ENCODE assay signal across 21 mouse cellular contexts in the genomic region with DNA sequence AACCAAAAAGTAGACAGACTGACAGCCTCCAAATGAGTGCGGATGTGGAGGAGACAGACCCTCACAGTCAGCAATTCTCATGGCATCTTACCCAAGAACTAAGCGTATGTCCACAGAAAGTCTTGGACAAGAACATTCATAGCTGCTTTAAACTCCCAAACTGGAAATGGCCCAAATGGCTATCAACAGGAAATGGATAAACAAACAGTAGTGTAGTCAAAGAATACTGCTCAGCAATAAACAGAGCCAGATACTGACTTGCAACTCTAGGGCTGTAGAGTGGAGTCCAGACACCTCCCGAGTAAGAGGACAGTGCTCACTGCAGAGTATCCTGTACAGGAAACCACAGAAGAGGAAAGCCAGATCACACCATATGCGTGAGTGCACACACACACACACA. TPM values are rescaled to one million over a fixed set of nuclear protein-coding genes. Genes with fewer than 3 reads are reported as not detected.
DNase-seq lines count a peak whose midpoint lies in the region; ATAC-seq and TF ChIP-seq lines count a peak whose summit lies in the region.
"Had no signal": no experiment of that assay in that cellular context is flagged by ENCODE, and none has a peak within 500 bp of the region (broad histone marks: within the 10 kb centered on the region; RNA-seq: fewer than 3 reads in every experiment).

No protein-coding gene starts in this region.

- no peak overlapping the region for H3K4me2 ChIP-seq in heart, postnatal 0 days (ENCODE audit: low read depth, low read length)
- H3K4me2 ChIP-seq in lung, embryonic 14.5 days = no peak overlapping the region
- no peak overlapping the region for H3K4me2 ChIP-seq in liver, embryonic 16.5 days (ENCODE audit: low read depth, low read length)
- H3K4me2 ChIP-seq: embryonic facial prominence, embryonic 15.5 days; heart, embryonic 11.5 days; hindbrain, embryonic 15.5 days; limb, embryonic 12.5 days; midbrain, embryonic 11.5 days had no signal

- ATAC-seq in heart, postnatal 0 days (ENCODE audit: insufficient read depth, low read depth) = no peak
- no peak for ATAC-seq in lung, embryonic 14.5 days (ENCODE audit: insufficient read depth)
- ATAC-seq in liver, embryonic 16.5 days (ENCODE audit: low read depth) = peak; percentile 51
- ATAC-seq: forebrain, postnatal 0 days had no signal

- H3K9me3 ChIP-seq in heart, postnatal 0 days (replicated peaks; ENCODE audit: control insufficient read depth, low read length) = no peaks in the 10 kb centered on the region; the same call in 1 of the 2 replicates
- peaks cover 6% of the 10 kb centered on the region; the same call in 1 of the 2 replicates for H3K9me3 ChIP-seq in lung, embryonic 14.5 days (ENCODE audit: low read depth, low read length)
- H3K9me3 ChIP-seq in liver, embryonic 16.5 days (replicated peaks; ENCODE audit: control insufficient read depth, low read length) = no peaks in the 10 kb centered on the region
- H3K9me3 ChIP-seq: embryonic facial prominence, embryonic 15.5 days; hindbrain, embryonic 15.5 days had no signal

- 0 out of 2 replicates have a peak, but pooled peaks cover 6% of the 10 kb centered on the region for H3K4me1 ChIP-seq in heart, postnatal 0 days (ENCODE audit: control insufficient read depth, insufficient read depth)
- no peaks in the 10 kb centered on the region for H3K4me1 ChIP-seq in lung, embryonic 14.5 days (ENCODE audit: insufficient read depth)
- H3K4me1 ChIP-seq in liver, embryonic 16.5 days (ENCODE audit: control insufficient read depth, low read depth, low read length) = peaks cover 16% of the 10 kb centered on the region
- H3K4me1 ChIP-seq in small intestine, adult 2 months (ENCODE audit: control insufficient read depth, insufficient read depth, insufficient read length, low read length) = peaks cover 18% of the 10 kb centered on the region
- H3K4me1 ChIP-seq: hindbrain, embryonic 15.5 days had no signal

- no peak overlapping the region for H3K9ac ChIP-seq in heart, postnatal 0 days (replicated peaks; ENCODE audit: low read depth, low read length)
- no peak overlapping the region for H3K9ac ChIP-seq in lung, embryonic 14.5 days
- H3K9ac ChIP-seq in liver, embryonic 16.5 days (ENCODE audit: low read depth, low read length) = no peak overlapping the region
- H3K9ac ChIP-seq: embryonic facial prominence, embryonic 15.5 days; forebrain, postnatal 0 days; hindbrain, embryonic 15.5 days; limb, embryonic 12.5 days had no signal

- no peak for TF ChIP-seq CTCF in heart, postnatal 0 days (IDR thresholded peaks at IDR 0.05; ENCODE audit: low read depth)
- TF ChIP-seq CTCF in lung, embryonic 14.5 days (IDR thresholded peaks at IDR 0.05; ENCODE audit: low read depth) = no peak
- TF ChIP-seq CTCF in small intestine, adult 2 months (IDR thresholded peaks at IDR 0.05; ENCODE audit: extremely low read depth, insufficient read length, insufficient replicate concordance, low read depth, low read length) = no peak

- no peak overlapping the region for H3K27ac ChIP-seq in heart, postnatal 0 days (ENCODE audit: low read depth)
- H3K27ac ChIP-seq in lung, embryonic 14.5 days (ENCODE audit: low read depth) = peak overlapping the region; percentile 13; the same call in 1 of the 2 replicates
- no peak overlapping the region for H3K27ac ChIP-seq in liver, embryonic 16.5 days (ENCODE audit: low read length)
- peak overlapping the region; percentile 15; the same call in 1 of the 2 replicates for H3K27ac ChIP-seq in small intestine, adult 2 months (ENCODE audit: insufficient read depth, low read depth, low read length)
- H3K27ac ChIP-seq: embryonic facial prominence, embryonic 15.5 days; gastrocnemius, adult 2 months; hindbrain, embryonic 15.5 days; limb, embryonic 12.5 days had no signal

- no peaks in the 10 kb centered on the region for H3K36me3 ChIP-seq in heart, postnatal 0 days (replicated peaks; ENCODE audit: control insufficient read depth, insufficient read depth, low read length)
- no peaks in the 10 kb centered on the region for H3K36me3 ChIP-seq in lung, embryonic 14.5 days (ENCODE audit: insufficient read depth)
- no peaks in the 10 kb centered on the region for H3K36me3 ChIP-seq in liver, embryonic 16.5 days (ENCODE audit: control insufficient read depth, insufficient read depth)
- H3K36me3 ChIP-seq in small intestine, adult 2 months (ENCODE audit: control insufficient read depth, insufficient read depth, low read length) = no peaks in the 10 kb centered on the region
- H3K36me3 ChIP-seq: embryonic facial prominence, embryonic 15.5 days; hindbrain, embryonic 15.5 days; limb, embryonic 12.5 days had no signal

- DNase-seq in heart, postnatal 0 days (ENCODE audit: low spot score) = peak; percentile 27
- DNase-seq in heart, postnatal 10 days = no peak
- DNase-seq in lung, embryonic 14.5 days = peak; percentile 74
- DNase-seq in lung, postnatal 14 days = no peak
- DNase-seq in urinary bladder, postnatal 10 days (ENCODE audit: low spot score) = no peak
- DNase-seq: cerebellum, adult 2 months; cerebellum, postnatal 36 days; forebrain, postnatal 0 days; gastrocnemius, adult 2 months; heart, postnatal 36 days; kidney, adult 11 months; kidney, postnatal 4 days; layer of hippocampus, adult 9-11 months; thymus, postnatal 14 days had no signal

- intact Hi-C loops in heart, postnatal 10 days (cut with DNase I) = no loop called here

- no peak for TF ChIP-seq EP300 in heart, postnatal 0 days (IDR thresholded peaks at IDR 0.05; ENCODE audit: low read depth)

- H3K27me3 ChIP-seq in heart, postnatal 0 days (ENCODE audit: control insufficient read depth, insufficient read depth, low read length) = no peaks in the 10 kb centered on the region
- no peaks in the 10 kb centered on the region for H3K27me3 ChIP-seq in lung, embryonic 14.5 days (ENCODE audit: insufficient read depth, low read length)
- H3K27me3 ChIP-seq in liver, embryonic 16.5 days (ENCODE audit: control insufficient read depth, insufficient read depth, low read depth, low read length) = no peaks in the 10 kb centered on the region
- H3K27me3 ChIP-seq in small intestine, adult 2 months (ENCODE audit: control insufficient read depth, insufficient read depth, low read length) = no peaks in the 10 kb centered on the region
- H3K27me3 ChIP-seq: embryonic facial prominence, embryonic 15.5 days; hindbrain, embryonic 15.5 days; limb, embryonic 12.5 days had no signal

- 68% methylated on average over 4 of the region's 4 CpGs for WGBS in heart, postnatal 0 days
- WGBS in lung, embryonic 14.5 days = 64% methylated on average over 4 of the region's 4 CpGs
- 54% methylated on average over 4 of the region's 4 CpGs for WGBS in liver, embryonic 16.5 days (ENCODE audit: insufficient replicate concordance)
- WGBS in small intestine, adult 2 months = 60% methylated on average over 4 of the region's 4 CpGs

- no peak overlapping the region for H3K4me3 ChIP-seq in heart, postnatal 0 days (ENCODE audit: low read depth, low read length)
- H3K4me3 ChIP-seq in lung, embryonic 14.5 days (ENCODE audit: low read depth, low read length) = no peak overlapping the region
- H3K4me3 ChIP-seq in liver, embryonic 16.5 days (ENCODE audit: low read depth, low read length) = no peak overlapping the region
- H3K4me3 ChIP-seq in small intestine, adult 2 months (ENCODE audit: low read depth, low read length) = no peak overlapping the region
- H3K4me3 ChIP-seq: embryonic facial prominence, embryonic 15.5 days; gastrocnemius, adult 2 months; hindbrain, embryonic 15.5 days; limb, embryonic 12.5 days had no signal

- TF ChIP-seq POLR2A in small intestine, adult 2 months (IDR thresholded peaks at IDR 0.05; ENCODE audit: low read depth, low read length) = no peak

RNA-seq across cellular contexts. Expression of a gene that starts 35.8 kb away (rescaled TPM):
- total RNA-seq in heart, postnatal 0 days (2014; rRNA removed; ENCODE audit: low replicate concordance) = 11.2 and 12.3 TPM in 2 replicates
- polyA plus RNA-seq in heart, postnatal 0 days (2015; fragmentation: Nextera tagmentation; extraction: Ambion mirVana) = 2.8 and 3.1 TPM in 2 replicates
- 10 to 100 TPM in 1 of 2 experiments, 1 to 10 TPM in 1; 9.7 to 13.0 TPM for total RNA-seq in heart, postnatal 10 days (2021)
- 18.4 and 19.9 TPM in 2 replicates for polyA plus RNA-seq in lung, embryonic 14.5 days (2014; fragmentation: Nextera tagmentation; extraction: Ambion mirVana)
- 1.6 TPM in 2 replicates for polyA plus RNA-seq in liver, embryonic 16.5 days (2015; fragmentation: Nextera tagmentation; extraction: Ambion mirVana)
- 55.2 and 96.2 TPM in 2 replicates for polyA plus RNA-seq in small intestine, adult 2 months (2012; rRNA removed)

RNA-seq across cellular contexts. Expression of a gene that starts 48.1 kb away (rescaled TPM):
- 12.5 and 16.0 TPM in 2 replicates for total RNA-seq in heart, postnatal 0 days (2014; rRNA removed; ENCODE audit: low replicate concordance)
- 6.5 and 6.6 TPM in 2 replicates for polyA plus RNA-seq in heart, postnatal 0 days (2015; fragmentation: Nextera tagmentation; extraction: Ambion mirVana)
- 10 to 100 TPM; 10.1 to 13.5 TPM for total RNA-seq in heart, postnatal 10 days (2021)
- polyA plus RNA-seq in lung, embryonic 14.5 days (2014; fragmentation: Nextera tagmentation; extraction: Ambion mirVana) = 16.3 and 19.5 TPM in 2 replicates
- 9.5 and 9.7 TPM in 2 replicates for polyA plus RNA-seq in liver, embryonic 16.5 days (2015; fragmentation: Nextera tagmentation; extraction: Ambion mirVana)
- 12.5 and 27.0 TPM in 2 replicates for polyA plus RNA-seq in small intestine, adult 2 months (2012; rRNA removed)

RNA-seq across cellular contexts. Expression of a gene that starts 49.1 kb away (rescaled TPM):
- total RNA-seq in heart, postnatal 0 days (2014; rRNA removed; ENCODE audit: low replicate concordance) = 3.2 and 4.2 TPM in 2 replicates
- 3.3 and 3.5 TPM in 2 replicates for polyA plus RNA-seq in heart, postnatal 0 days (2015; fragmentation: Nextera tagmentation; extraction: Ambion mirVana)
- total RNA-seq in heart, postnatal 10 days (2021) = 1 to 10 TPM; 3.2 to 4.4 TPM
- 5.7 and 6.5 TPM in 2 replicates for polyA plus RNA-seq in lung, embryonic 14.5 days (2014; fragmentation: Nextera tagmentation; extraction: Ambion mirVana)
- polyA plus RNA-seq in liver, embryonic 16.5 days (2015; fragmentation: Nextera tagmentation; extraction: Ambion mirVana) = 1.9 and 2.0 TPM in 2 replicates
- 2.4 and 4.4 TPM in 2 replicates for polyA plus RNA-seq in small intestine, adult 2 months (2012; rRNA removed)

Comparison
In these comparisons a context has a peak if more than half of its experiments do, and no peak if none do; other contexts are left out.
1. DNase-seq: peak in heart, postnatal 0 days (single experiment) and lung, embryonic 14.5 days (single experiment); none in heart, postnatal 10 days (0 of 2), lung, postnatal 14 days (single experiment) and urinary bladder, postnatal 10 days (single experiment).
2. H3K27ac ChIP-seq: peak in lung, embryonic 14.5 days (single experiment) and small intestine, adult 2 months (single experiment); none in heart, postnatal 0 days (single experiment) and liver, embryonic 16.5 days (single experiment).